Mouse (Mus musculus): ENCODE measurements around the gene Kcnj12. TPM values are rescaled to one million over a fixed set of nuclear protein-coding genes. Genes with fewer than 3 reads are reported as not detected.

The Kcnj12 gene
- polyA plus RNA-seq, 1 experiment from 2014 or later, result 0.28 TPM

- H3K27ac ChIP-seq, result no peak overlapping the region
- 89% methylated on average over 9 of the region's 9 CpGs for WGBS
Measured at GRCm38 (mm10) chr11:61067133-61067835, 44.9 kb downstream of the Kcnj12 start.

GRCm38 (mm10) chr11:61068866-61069265 is 46.5 kb downstream of the Kcnj12 start:
- H3K4me3 ChIP-seq, result no peak overlapping the region
- no peaks in the 10 kb centered on the region for H3K9me3 ChIP-seq (replicated peaks)
- H3K27ac ChIP-seq, result no peak overlapping the region
- WGBS, result 87% methylated on average over 10 of the region's 10 CpGs
- H3K36me3 ChIP-seq (ENCODE audit: poor library complexity, severe bottlenecking), result no peaks in the 10 kb centered on the region
- ATAC-seq, result no peak
- H3K27me3 ChIP-seq, result no peaks in the 10 kb centered on the region
- no peak overlapping the region for H3K4me2 ChIP-seq
- no peak overlapping the region for H3K9ac ChIP-seq
- no peaks in the 10 kb centered on the region for H3K4me1 ChIP-seq

More at GRCm38 (mm10) chr11:61067133-61067835, 44.9 kb downstream of the Kcnj12 start:
- Histone ChIP-seq H3K36me3 (ENCODE audit: poor library complexity, severe bottlenecking) (no peaks in the 10 kb centered on the region), H3K4me1 (no peaks in the 10 kb centered on the region), H3K4me3 (no peak overlapping the region), H3K27me3 (no peaks in the 10 kb centered on the region), H3K4me2 (no peak overlapping the region), H3K9ac (no peak overlapping the region), H3K9me3 (replicated peaks) (no peaks in the 10 kb centered on the region)
- ATAC-seq, result no peak

- 96% methylated on average over 18 of the region's 18 CpGs for WGBS
Measured at GRCm38 (mm10) chr11:61069645-61070044, 47.3 kb downstream of the Kcnj12 start.

GRCm38 (mm10) chr11:61074646-61075317 is 52.4 kb downstream of the Kcnj12 start:
- no peaks in the 10 kb centered on the region for H3K36me3 ChIP-seq (ENCODE audit: poor library complexity, severe bottlenecking)
- H3K27me3 ChIP-seq, result no peaks in the 10 kb centered on the region
- no peak overlapping the region for H3K27ac ChIP-seq
- H3K4me2 ChIP-seq, result no peak overlapping the region
- no peak overlapping the region for H3K9ac ChIP-seq
- WGBS, result 91% methylated on average over 5 of the region's 5 CpGs
- H3K4me3 ChIP-seq, result no peak overlapping the region
- ATAC-seq, result no peak
- no peaks in the 10 kb centered on the region for H3K4me1 ChIP-seq
- no peaks in the 10 kb centered on the region for H3K9me3 ChIP-seq (replicated peaks)

More at GRCm38 (mm10) chr11:61069645-61070044, 47.3 kb downstream of the Kcnj12 start:
- Histone ChIP-seq H3K27ac (no peak overlapping the region), H3K4me1 (no peaks in the 10 kb centered on the region), H3K36me3 (ENCODE audit: poor library complexity, severe bottlenecking) (no peaks in the 10 kb centered on the region), H3K4me2 (no peak overlapping the region), H3K27me3 (no peaks in the 10 kb centered on the region), H3K9me3 (replicated peaks) (no peaks in the 10 kb centered on the region), H3K4me3 (no peak overlapping the region), H3K9ac (no peak overlapping the region)
- ATAC-seq, result no peak

- H3K4me2 ChIP-seq, result no peak overlapping the region
- no peaks in the 10 kb centered on the region for H3K27me3 ChIP-seq
- no peak for ATAC-seq
- H3K9me3 ChIP-seq (replicated peaks), result no peaks in the 10 kb centered on the region
- 83% methylated on average over 15 of the region's 15 CpGs for WGBS
- H3K4me1 ChIP-seq, result no peaks in the 10 kb centered on the region
- no peak overlapping the region for H3K4me3 ChIP-seq
- no peak overlapping the region for H3K27ac ChIP-seq
- no peak overlapping the region for H3K9ac ChIP-seq
- H3K36me3 ChIP-seq (ENCODE audit: poor library complexity, severe bottlenecking), result no peaks in the 10 kb centered on the region
Measured at GRCm38 (mm10) chr11:61075361-61076326, 53.3 kb downstream of the Kcnj12 start.

GRCm38 (mm10) chr11:61081624-61082023 is 59.3 kb downstream of the Kcnj12 start:
- Histone ChIP-seq H3K36me3 (ENCODE audit: poor library complexity, severe bottlenecking) (no peaks in the 10 kb centered on the region), H3K27me3 (no peaks in the 10 kb centered on the region), H3K27ac (no peak overlapping the region), H3K4me3 (no peak overlapping the region), H3K9me3 (replicated peaks) (no peaks in the 10 kb centered on the region), H3K9ac (no peak overlapping the region), H3K4me2 (no peak overlapping the region), H3K4me1 (no peaks in the 10 kb centered on the region)
- WGBS, result 80% methylated on average over 2 of the region's 2 CpGs
- ATAC-seq, result no peak

- H3K27ac ChIP-seq, result no peak overlapping the region
- H3K4me3 ChIP-seq, result no peak overlapping the region
- ATAC-seq, result no peak
- H3K4me2 ChIP-seq, result no peak overlapping the region
- no peaks in the 10 kb centered on the region for H3K9me3 ChIP-seq (replicated peaks)
- no peaks in the 10 kb centered on the region for H3K27me3 ChIP-seq
- H3K4me1 ChIP-seq, result no peaks in the 10 kb centered on the region
- no peaks in the 10 kb centered on the region for H3K36me3 ChIP-seq (ENCODE audit: poor library complexity, severe bottlenecking)
- 69% methylated on average over 7 of the region's 7 CpGs for WGBS
- no peak overlapping the region for H3K9ac ChIP-seq
Measured at GRCm38 (mm10) chr11:61090195-61090594, 67.8 kb downstream of the Kcnj12 start.

GRCm38 (mm10) chr11:61091192-61091591 is 68.8 kb downstream of the Kcnj12 start:
- ATAC-seq, result peak; percentile 45; the same call in 1 of the 2 replicates
- Histone ChIP-seq H3K4me1 (no peaks in the 10 kb centered on the region), H3K9ac (no peak overlapping the region), H3K4me2 (no peak overlapping the region), H3K4me3 (no peak overlapping the region), H3K27me3 (no peaks in the 10 kb centered on the region), H3K9me3 (replicated peaks) (no peaks in the 10 kb centered on the region), H3K27ac (no peak overlapping the region), H3K36me3 (ENCODE audit: poor library complexity, severe bottlenecking) (no peaks in the 10 kb centered on the region)
- WGBS, result 51% methylated on average over 3 of the region's 3 CpGs

GRCm38 (mm10) chr11:61091642-61092262 is 69.4 kb downstream of the Kcnj12 start:
- no peaks in the 10 kb centered on the region for H3K4me1 ChIP-seq
- WGBS, result 12% methylated on average over 7 of the region's 7 CpGs
- no peak for ATAC-seq
- H3K4me3 ChIP-seq, result no peak overlapping the region
- no peaks in the 10 kb centered on the region for H3K27me3 ChIP-seq
- H3K27ac ChIP-seq, result no peak overlapping the region
- H3K36me3 ChIP-seq (ENCODE audit: poor library complexity, severe bottlenecking), result no peaks in the 10 kb centered on the region
- H3K9me3 ChIP-seq (replicated peaks), result no peaks in the 10 kb centered on the region
- H3K4me2 ChIP-seq, result no peak overlapping the region
- no peak overlapping the region for H3K9ac ChIP-seq

- no peaks in the 10 kb centered on the region for H3K27me3 ChIP-seq
- no peak overlapping the region for H3K27ac ChIP-seq
- no peak for ATAC-seq
- no peak overlapping the region for H3K4me3 ChIP-seq
- no peaks in the 10 kb centered on the region for H3K36me3 ChIP-seq (ENCODE audit: poor library complexity, severe bottlenecking)
- WGBS, result 68% methylated on average over 1 of the region's 1 CpGs
- H3K4me1 ChIP-seq, result peaks cover 3% of the 10 kb centered on the region; the same call in 1 of the 2 replicates
- H3K9me3 ChIP-seq (replicated peaks), result no peaks in the 10 kb centered on the region
- no peak overlapping the region for H3K4me2 ChIP-seq
- H3K9ac ChIP-seq, result no peak overlapping the region
Measured at GRCm38 (mm10) chr11:61098046-61098445, 75.7 kb downstream of the Kcnj12 start.

GRCm38 (mm10) chr11:61102397-61103339 is 80.3 kb downstream of the Kcnj12 start:
- Histone ChIP-seq H3K27me3 (peaks cover 5% of the 10 kb centered on the region; the same call in 1 of the 2 replicates), H3K9me3 (replicated peaks) (no peaks in the 10 kb centered on the region), H3K4me2 (no peak overlapping the region), H3K9ac (no peak overlapping the region), H3K4me3 (no peak overlapping the region), H3K36me3 (ENCODE audit: poor library complexity, severe bottlenecking) (no peaks in the 10 kb centered on the region), H3K27ac (no peak overlapping the region), H3K4me1 (peaks cover 7% of the 10 kb centered on the region; the same call in 1 of the 2 replicates)
- ATAC-seq, result no peak
- WGBS, result 52% methylated on average over 13 of the region's 13 CpGs

All from forebrain, embryonic 13.5 days (tissue).